Mouse (Mus musculus): ENCODE results near the gene Maged2.
"Not testable (repeated sequence)": the region's sequence is repeated elsewhere in the genome, so short reads cannot be mapped to it uniquely, and the experiment has no call there.

The Maged2 gene

DNA sequence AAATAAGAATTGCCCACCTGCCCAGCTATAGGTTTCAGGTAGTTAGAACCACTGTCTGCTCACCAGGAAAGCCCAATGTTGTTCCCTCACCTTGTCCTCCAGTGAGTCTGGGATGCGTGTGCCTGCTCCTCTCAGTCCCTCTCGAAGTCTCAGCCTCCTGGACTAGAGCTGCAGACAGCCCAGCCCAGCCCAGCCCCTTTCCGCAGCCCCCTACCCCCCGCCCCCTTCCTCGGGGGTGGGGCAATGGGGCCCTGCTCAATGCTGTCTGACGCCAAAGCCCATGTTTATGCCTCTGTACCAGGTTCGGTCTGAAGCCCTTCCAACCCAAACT lies at the start of gene Maged2:
TSS of gene Maged2 (minus strand) at position 207 of the 331 bp plus-strand sequence.
- no peak for DNase-seq (ENCODE audit: extremely low read depth, low read depth)

DNA sequence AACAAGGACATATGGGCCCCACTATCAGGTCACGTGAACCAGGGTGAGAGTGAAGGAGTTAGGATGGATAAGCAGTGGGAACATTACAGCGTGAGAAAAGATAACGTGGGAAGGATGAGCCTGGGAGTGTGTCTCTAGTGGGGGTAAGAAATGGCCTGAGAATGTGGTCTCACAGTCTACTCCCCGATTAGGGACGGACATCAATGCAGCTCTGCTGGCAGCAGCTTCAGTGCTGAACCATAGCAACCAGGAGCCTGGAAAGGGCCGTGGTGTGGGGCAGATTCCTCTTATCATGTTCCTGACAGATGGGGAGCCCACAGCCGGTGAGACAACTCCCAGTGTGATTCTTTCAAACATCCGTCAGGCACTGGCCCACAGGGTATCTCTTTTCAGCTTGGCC lies 34.1 kb upstream of the Maged2 start:
- no peak for DNase-seq (ENCODE audit: extremely low read depth, low read depth)

DNA sequence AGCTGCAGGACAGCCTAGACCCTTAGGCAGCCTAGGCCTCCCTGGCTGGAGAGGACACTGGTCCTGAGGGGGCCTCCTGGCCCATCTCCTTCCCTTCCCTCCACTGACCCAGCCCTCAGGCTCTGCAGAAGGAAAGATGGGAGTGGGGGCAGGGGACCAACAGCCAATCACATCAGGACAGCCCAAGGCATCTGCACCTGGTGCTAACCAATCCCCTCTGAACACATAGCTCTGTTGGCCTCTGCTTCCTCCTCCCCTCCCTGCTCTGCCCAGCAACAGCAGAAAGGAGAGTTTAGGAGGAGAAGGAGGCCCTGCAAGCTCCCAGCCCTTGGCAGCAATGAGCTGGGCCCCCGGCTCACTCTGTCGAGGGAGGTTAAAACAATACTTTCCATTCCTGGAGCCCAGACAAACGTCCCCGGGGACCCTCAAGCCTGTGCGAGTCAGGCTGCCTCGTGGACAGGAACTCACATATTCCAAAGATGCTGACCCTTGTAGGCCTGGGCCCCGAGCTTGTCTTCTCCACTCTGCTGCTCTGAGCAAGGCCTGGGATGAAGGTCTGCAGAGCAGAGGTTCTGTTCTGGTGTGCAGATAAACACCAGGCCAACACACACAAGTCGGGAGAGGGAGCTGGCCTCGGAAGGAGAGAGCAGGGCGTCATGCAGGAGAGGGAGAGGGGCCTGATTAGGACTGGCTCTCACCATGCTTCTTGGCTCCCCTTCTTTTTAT lies 31.5 kb upstream of the Maged2 start:
- not testable (repeated sequence) for DNase-seq (ENCODE audit: extremely low read depth, low read depth)

DNA sequence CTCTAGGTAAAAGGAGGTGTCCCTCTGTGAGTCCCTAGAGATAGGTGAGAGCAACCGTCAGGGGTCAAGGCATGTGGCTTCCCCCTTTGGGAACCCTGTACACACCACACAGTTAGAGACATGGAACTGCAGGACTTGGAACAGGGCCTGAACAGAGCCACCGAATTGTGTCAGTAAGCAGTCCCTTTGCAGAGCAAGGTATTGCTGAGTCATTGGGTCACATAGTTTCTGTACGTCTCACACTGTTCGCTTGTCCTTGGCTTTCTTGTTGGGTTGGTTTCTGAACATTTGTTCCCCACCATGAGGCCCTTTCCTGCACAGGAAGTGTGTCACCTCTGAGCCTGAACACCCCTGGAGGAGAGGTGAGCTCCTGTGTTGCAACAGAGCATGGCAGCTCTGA lies 29.1 kb upstream of the Maged2 start:
- DNase-seq (ENCODE audit: extremely low read depth, low read depth), result not testable (repeated sequence)

DNA sequence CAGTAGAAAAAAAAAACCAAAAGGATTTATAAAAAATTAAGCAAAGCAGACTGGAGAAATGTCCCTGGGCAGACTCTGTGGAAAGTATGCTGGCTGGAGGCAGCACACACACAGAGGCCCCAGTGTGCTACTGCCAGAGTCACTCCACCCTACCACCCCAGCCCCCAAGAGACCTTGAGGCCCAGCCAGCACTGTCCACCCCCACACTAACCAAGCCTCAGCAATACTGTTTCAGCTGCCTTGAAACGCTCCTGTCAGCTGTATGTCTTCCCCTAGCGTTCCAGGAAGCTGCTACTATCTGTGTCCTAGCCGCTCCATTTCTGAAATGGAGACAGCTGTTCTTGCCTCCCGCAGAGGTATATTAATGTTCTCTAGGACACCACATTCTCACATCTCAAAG lies 16.2 kb upstream of the Maged2 start:
- no peak for DNase-seq (ENCODE audit: extremely low read depth, low read depth)

DNA sequence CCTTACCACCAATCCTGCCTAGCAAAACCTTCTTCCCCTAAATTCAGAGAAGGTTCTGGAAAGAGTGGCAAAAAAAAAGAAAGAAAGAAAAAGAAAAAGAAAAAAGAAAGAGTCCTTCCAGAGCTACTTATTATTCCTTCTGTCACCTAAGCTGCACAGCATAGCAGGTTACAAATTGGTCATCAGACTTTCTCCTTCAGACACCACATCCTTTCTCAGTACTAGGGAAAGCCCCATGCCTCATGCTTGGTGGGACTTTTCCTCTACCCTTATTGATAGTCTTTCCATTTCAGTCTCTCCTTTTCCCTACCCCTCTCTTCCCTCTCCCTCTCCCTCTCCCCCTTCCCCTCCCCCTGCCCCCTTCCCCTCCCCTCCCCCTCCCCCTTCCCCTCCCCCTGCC lies 3.1 kb upstream of the Maged2 start:
- DNase-seq (ENCODE audit: extremely low read depth, low read depth), result no peak

DNA sequence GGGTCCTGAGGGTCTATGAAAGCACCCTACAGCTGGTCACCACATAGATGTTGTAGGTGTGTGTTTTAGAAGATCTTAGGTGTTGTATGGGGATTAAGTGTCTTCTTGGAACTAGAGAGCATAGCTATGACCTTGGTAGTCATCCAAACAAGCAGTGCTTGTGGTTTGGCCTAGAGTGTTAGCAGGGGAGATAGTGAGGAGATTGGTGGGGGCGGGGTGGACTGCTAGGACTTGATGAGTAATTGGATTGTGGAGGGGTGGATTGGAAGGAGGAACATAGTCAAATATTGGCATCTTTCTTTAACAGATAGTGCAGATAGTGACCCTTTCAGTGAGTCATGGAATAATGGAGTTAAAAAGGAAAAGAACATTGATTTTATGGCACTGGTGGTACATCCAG lies 1.5 kb upstream of the Maged2 start:
- DNase-seq (ENCODE audit: extremely low read depth, low read depth), result no peak

DNA sequence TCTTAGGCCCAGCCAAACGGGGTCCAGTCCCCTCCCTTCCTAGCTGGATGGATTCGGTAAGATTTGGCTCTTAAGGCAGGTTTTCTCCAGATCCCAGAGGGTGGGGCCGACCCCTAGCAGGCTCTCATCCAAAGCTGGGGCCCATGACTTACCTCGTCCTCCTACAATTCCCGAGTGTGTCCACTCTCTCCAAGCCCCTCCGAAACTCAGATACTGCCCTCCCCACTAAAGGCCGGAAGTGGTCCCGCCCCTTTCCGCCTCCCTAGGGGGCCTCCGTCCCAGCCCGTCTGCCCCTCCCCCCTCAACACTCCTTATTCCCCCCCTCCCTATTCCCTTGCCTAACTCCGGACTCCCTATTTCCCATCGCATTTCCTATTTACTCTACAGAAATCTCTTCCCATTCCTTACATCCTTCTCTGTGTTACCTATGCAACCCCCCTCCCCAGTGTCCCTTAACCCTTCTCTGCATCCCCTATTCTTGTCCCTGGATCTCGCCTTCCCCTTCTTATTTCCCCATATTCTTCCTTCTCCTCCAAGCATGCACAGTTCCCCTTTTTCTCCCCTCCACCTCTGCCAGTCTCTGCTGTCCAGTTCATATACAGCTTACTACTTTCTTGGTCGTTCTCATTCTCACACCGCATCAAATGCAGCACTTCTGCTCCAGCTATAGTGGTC lies 544 bp downstream of the Maged2 start:
- DNase-seq (ENCODE audit: extremely low read depth, low read depth), result no peak

DNA sequence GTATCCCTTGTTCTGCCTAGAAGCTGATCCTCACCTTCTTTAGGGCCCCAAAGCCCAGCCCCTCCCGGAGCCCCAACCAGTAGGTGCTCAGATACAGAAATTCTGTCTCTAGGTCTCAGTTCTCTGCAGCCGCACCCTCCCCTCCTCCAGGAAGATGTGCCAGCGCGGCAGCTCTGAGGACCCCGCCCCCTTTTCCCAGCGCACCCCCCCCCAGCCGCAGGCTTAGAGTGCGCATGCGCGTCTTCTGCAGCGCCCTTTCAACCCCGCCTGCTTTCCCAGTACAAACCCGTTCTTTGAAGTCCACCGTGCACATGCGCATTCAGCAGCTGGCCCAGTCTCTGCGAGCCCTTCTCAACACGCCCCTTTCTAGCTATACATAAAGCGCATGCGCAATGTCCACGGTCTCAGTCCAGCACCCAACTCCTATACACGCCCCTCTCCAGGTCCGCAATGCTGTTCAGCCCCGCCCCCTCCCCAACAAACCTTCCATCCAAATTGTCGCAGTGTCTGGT lies 1.3 kb downstream of the Maged2 start:
- DNase-seq (ENCODE audit: extremely low read depth, low read depth), result no peak

DNA sequence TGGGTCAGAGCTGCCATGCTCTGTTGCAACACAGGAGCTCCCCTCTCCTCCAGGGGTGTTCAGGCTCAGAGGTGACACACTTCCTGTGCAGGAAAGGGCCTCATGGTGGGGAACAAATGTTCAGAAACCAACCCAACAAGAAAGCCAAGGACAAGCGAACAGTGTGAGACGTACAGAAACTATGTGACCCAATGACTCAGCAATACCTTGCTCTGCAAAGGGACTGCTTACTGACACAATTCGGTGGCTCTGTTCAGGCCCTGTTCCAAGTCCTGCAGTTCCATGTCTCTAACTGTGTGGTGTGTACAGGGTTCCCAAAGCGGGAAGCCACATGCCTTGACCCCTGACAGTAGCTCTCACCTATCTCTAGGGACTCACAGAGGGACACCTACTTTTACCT lies 13.2 kb downstream of the Maged2 start:
- DNase-seq (ENCODE audit: extremely low read depth, low read depth), result not testable (repeated sequence)

DNA sequence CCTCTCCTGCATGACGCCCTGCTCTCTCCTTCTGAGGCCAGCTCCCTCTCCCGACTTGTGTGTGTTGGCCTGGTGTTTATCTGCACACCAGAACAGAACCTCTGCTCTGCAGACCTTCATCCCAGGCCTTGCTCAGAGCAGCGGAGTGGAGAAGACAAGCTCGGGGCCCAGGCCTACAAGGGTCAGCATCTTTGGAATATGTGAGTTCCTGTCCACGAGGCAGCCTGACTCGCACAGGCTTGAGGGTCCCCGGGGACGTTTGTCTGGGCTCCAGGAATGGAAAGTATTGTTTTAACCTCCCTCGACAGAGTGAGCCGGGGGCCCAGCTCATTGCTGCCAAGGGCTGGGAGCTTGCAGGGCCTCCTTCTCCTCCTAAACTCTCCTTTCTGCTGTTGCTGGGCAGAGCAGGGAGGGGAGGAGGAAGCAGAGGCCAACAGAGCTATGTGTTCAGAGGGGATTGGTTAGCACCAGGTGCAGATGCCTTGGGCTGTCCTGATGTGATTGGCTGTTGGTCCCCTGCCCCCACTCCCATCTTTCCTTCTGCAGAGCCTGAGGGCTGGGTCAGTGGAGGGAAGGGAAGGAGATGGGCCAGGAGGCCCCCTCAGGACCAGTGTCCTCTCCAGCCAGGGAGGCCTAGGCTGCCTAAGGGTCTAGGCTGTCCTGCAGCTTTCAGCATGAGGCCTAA lies 15.5 kb downstream of the Maged2 start:
- DNase-seq (ENCODE audit: extremely low read depth, low read depth), result not testable (repeated sequence)

Data from MEL-GATA-1-ER (cell line).